Mouse (Mus musculus) brown adipose tissue, adult 24 weeks (tissue): ENCODE data around the gene Rdh7. TPM values are rescaled to one million over a fixed set of nuclear protein-coding genes. Genes with fewer than 3 reads are reported as not detected.
"Not testable (repeated sequence)": the region's sequence is repeated elsewhere in the genome, so short reads cannot be mapped to it uniquely, and the experiment has no call there.

Experiments used
- H3K27ac ChIP-seq: fragments of 200-500 bp; replicated peaks from 2 replicates; pipeline ENCODE4 v1.5.1; 2012; ENCODE audit warnings: low read depth, mild to moderate bottlenecking, low read length
- H3K4me1 ChIP-seq: fragments of 200-500 bp; 2 replicates; pipeline ENCODE4 v1.6.1; 2012; ENCODE audit warnings: low read length, mixed read lengths; ENCODE audit not compliant: control insufficient read depth, insufficient read depth, insufficient read length
- H3K4me3 ChIP-seq: fragments of 200-500 bp; 2 replicates; pipeline ENCODE4 v1.5.1; 2012; ENCODE audit warnings: low read depth, mild to moderate bottlenecking, low read length, moderate library complexity; ENCODE audit not compliant: insufficient read depth
- polyA plus RNA-seq: library from polyadenylated mRNA; stranded (reverse); fragments of >200 nt; gene quantifications from 2 replicates; pipeline ENCODE4 v1.2.4, GENCODE M21; 2012; ENCODE audit not compliant: missing spikeins, insufficient read depth, insufficient read length

Rdh7 gene
- 3.7 TPM in 1 of 2 replicates, not detected in the other for polyA plus RNA-seq

DNA sequence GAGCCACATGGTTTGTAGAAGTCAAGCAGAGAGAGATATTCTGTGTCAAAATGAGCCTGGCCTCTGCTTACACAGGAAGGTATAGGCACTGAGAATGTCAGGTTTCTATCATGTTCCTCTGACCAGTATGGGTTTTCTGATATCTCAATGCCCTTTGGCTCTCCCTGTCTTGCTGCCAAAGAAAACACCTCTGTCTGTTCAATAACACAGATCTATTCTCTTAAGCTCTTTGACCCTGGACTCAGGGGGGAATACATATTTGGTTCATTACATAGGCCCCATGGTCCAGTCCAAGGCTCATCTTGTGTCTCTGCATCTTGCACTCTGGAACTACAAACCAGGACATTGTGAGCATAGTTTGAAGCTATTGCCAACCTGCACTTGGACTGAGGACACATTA, at the start of gene Rdh7:
Gene Rdh7, minus strand, starts transcription at position 213 of the 400 bp plus-strand sequence.
- Histone ChIP-seq H3K4me3 (no peak within 1 kb of the TSS), H3K27ac (no peak within 1 kb of the TSS), H3K4me1 (no peaks in the 10 kb centered on the region)

DNA sequence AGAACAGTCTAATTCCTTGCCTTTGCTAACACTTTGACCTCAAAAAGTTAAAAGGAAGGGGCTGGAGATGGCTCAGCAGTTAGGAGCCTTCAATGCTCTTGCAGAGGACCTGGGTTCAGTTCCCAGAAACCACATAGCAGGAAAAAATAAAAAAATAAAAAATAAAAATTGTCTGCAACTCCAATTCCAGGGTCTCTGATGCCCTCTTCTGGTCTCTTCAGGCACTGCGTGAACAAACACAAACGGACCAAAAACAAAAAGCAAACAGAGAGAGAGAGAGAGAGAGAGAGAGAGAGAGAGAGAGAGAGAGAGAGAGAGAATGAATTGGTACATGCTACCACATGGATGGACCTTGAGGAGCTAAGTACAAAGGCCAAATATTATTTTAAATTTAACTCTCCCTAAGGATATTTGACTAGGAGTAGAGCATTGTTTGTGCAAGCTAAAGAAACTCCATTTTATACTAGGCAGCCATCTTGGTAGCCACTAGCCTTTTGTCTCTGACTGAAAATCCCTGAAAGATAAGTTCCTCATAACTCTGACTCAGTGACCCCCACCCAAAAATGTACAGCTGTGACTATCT, 48.9 kb upstream of the Rdh7 start:
- Histone ChIP-seq H3K4me1 (no peaks in the 10 kb centered on the region), H3K27ac (0 out of 2 replicates have a peak overlapping the region, but pooled peaks have one; percentile 15), H3K4me3 (peak overlapping the region; percentile 16; the same call in 1 of the 2 replicates)

DNA sequence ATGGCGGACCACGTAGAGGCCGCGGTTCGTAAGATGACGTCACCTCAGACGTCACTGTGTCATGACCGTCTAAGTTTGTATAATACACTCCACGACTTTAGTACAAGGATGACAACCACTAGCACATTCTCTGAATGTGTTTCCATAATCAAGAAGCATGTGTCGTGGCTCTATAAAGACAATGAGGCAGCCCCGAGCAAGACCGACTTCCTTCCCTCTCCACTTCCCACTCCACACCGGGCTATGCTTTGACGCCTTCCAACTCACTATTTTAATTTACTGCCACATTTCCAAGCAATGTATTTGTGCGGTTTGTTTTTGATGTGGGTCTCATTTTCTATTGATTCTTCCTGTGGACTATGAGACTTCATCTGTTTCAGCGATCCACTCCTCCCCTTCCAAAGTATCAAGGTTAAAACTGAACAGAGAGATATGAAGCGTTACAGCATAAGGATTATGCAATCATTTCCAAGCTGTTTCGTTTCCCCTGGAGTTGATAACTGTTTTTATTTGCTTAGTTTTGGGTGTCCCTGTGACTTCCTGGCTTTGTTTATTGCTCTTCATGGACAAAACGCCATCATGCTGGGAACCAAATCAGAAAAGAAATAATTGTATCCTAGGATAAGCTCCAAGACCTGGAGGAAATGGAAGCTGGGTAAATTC, 48.3 kb upstream of the Rdh7 start:
- Histone ChIP-seq H3K27ac (0 out of 2 replicates have a peak overlapping the region, but pooled peaks have one; percentile 15), H3K4me3 (peak overlapping the region; percentile 16; the same call in 1 of the 2 replicates), H3K4me1 (no peaks in the 10 kb centered on the region)

DNA sequence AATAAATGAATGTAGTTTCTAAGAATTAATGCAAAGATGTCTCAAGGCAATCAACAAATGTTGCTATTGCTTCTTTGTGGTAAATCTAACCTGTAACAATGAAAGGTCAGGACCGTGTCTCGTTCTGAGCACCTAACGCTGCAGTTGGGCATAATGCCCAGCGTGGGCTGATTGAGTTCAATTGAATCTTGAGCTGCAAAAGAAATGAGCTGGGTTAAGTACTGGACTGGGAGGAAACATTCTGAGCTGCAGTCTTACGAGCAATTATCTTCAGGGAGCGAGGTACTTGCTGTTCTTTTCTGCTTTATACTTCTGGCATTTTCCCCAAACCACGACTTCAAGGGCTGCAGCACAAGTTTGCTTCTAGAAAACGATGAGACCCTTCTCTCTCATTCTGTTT, 47.7 kb upstream of the Rdh7 start:
- Histone ChIP-seq H3K4me1 (no peaks in the 10 kb centered on the region), H3K4me3 (no peak overlapping the region), H3K27ac (no peak overlapping the region)

DNA sequence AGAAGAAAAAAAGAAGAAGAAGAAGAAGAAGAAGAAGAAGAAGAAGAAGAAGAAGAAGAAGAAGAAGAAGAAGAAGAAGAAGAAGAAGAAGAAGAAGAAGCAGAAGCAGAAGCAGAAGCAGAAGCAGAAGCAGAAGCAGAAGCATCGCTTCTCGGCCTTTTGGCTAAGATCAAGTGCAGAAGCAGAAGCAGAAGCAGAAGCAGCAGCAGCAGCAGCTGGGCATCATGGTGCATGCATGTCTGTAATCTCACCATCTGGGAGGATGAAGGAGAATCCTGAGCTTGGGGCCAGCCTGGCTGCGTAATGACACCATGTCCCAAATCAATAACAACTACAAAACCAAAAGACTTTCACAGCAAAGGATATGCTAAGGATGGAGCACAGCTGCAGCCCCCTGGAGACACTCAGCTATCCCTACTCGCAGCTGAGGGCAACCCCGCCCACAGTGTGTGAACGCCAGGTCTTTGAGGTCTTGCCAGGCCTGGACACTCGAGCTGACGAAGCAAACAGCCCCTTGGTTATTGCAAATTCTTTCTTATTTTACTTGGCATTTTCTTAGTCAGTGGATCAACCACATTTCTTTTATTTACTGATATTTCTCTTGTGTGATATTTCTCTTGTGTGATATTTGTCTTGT, 43.8 kb upstream of the Rdh7 start:
- no peak overlapping the region for H3K27ac ChIP-seq
- no peak overlapping the region for H3K4me3 ChIP-seq
- no peaks in the 10 kb centered on the region for H3K4me1 ChIP-seq

DNA sequence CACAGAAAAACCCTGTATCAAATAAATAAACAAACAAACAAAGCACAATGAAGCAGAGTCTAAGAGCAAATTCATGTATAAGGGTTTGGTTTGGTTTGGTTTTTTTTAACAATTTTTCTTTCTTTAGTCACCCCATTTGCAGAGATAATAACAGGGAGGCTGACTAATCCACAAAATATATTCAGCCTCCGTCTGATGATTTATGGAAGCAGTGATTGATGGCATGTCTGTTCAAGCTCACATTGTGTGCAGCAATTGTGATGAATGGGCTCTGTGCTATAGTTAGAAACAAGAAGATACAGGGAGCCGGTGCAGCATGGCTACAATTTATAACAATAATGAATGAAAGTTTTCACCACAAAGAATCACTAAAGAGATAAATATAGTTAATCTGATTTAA, 39.1 kb upstream of the Rdh7 start:
- H3K4me1 ChIP-seq = no peaks in the 10 kb centered on the region
- no peak overlapping the region for H3K27ac ChIP-seq

DNA sequence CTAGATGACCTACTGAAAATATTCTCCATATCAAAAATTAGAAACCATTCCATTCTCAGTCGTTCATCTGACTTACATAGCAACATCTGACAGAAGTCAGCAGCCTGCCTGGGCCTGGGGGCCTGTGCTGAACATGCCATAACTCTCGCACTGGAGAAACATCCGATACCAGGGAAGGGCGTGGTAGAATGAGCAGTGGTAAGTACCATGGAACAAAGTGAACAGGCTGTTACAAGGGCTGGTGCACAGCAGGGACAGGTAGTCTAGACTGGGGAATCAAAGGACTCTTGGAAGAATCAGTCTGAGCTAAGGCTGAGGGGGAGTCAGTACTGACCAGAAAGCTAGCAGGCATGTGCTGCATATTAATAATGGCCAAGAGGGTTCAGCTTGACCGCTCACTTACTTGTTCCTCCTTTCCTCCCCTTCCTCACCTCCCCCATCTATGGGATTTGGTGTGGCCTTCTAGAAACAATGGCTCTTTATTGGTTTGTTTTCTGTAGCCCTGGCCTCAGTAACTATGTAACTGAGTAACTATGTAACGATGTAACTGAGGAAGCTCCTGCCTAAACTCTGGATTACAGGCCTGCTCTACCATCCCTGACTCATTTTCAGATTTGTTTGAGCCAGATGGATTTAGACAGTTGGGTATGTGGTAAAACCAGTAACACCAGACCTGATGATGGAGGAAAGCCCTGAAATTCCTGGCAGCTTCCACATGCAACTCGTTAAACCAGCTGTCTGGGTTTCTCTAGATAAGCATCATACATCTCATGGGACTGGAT, 36.2 kb upstream of the Rdh7 start:
- no peak overlapping the region for H3K4me3 ChIP-seq

More for the DNA sequence above, 39.1 kb upstream of the Rdh7 start:
- H3K4me3 ChIP-seq = no peak overlapping the region

DNA sequence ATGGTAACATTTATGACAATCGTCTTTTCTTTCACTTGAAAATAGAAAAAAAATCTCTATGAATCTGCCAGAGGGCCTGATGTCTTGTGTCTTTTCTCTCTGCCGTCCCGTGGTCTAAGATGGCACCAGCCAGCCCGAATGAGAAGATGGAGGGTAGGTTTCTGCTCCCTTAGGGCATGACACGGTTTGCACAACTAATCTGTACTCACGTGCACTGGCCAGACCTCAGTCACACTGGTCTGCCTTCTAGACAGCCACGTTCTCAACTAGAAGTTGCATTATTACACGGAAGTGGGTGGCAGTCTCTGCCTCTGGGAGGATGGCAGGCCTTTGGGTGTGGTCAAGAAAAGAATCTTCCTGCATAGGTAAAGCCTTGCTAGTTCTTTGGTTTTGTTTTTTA, 34.4 kb upstream of the Rdh7 start:
- Histone ChIP-seq H3K27ac (no peak overlapping the region), H3K4me1 (no peaks in the 10 kb centered on the region), H3K4me3 (no peak overlapping the region)

More for the DNA sequence above, 36.2 kb upstream of the Rdh7 start:
- H3K27ac ChIP-seq = no peak overlapping the region
- H3K4me1 ChIP-seq = no peaks in the 10 kb centered on the region

DNA sequence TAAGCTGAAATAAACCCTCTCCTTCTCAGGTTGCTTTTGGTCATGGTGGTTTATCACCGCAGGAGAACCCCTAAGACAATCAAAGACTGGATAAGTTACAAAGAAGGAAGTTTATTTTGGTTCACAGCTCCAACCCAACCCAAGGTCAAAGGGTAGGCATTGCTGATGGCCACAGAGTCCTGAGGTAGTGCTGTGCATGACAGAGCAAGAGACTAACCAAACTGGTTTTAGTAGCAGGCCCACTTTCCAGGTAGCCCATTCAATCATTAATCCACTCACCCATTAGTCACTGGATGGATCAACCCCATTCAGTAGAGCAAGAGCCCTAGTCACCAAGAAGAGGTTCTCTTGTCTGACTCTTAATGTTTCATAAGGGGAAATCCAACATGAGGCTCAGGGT, 33.6 kb upstream of the Rdh7 start:
- H3K27ac ChIP-seq = no peak overlapping the region
- no peak overlapping the region for H3K4me3 ChIP-seq
- no peaks in the 10 kb centered on the region for H3K4me1 ChIP-seq

DNA sequence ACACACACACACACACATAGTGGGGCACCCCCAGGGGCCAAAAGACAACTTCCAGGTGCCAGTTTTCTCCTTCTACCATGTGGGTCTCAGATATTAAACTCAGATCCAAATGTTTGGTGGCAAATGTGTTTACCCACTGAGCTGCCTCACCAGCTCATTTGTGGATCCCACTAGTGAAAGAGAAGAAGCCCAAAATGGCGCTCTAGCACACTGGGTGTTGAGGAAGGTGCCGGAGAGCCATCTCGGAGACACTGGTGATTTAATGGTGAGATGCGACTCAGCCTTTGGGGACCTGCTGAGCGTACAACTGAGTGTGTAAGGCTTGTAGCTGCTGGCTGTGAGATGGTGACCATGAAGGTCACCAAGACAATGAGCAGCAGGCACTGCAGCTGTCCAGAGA, 29.0 kb upstream of the Rdh7 start:
- Histone ChIP-seq H3K27ac (no peak overlapping the region), H3K4me1 (no peaks in the 10 kb centered on the region), H3K4me3 (no peak overlapping the region)

DNA sequence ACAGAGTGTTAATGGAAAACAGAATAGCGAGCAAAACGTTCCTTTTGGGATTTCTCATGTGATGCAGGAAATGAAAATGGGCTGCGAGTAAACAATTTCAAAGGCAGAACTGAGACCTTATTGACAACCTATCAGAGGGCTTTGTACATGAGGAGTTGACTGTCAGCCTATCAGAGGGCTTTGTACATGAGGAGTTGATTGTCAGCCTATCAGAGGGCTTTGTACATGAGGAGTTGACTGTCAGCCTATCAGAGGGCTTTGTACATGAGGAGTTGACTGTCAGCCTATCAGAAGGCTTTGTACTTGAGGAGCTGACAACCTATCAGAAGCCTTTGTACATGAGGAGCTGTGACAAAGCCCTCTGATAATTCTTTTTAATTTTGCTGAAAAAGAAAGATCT, 28.6 kb upstream of the Rdh7 start:
- not testable (repeated sequence) for H3K4me3 ChIP-seq, H3K27ac ChIP-seq, H3K4me1 ChIP-seq

DNA sequence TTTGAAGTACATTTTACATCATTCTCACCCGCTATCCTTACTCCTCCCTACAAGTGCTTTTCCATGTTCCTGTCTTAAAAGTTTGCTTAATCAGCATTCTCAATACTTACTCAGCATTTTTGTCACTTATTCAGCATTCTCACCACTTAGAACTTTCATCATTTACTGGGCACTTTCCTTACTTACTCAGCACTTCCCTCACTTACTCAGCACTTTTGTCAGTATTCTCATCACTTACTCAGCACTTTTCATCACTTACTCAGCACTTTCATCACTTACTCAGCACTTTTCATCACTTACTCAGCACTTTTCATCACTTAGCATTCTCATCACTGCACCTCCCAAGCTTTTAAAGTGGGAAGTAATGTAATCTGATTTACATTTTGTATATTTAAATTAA, 27.0 kb upstream of the Rdh7 start:
- Histone ChIP-seq H3K4me1 (no peaks in the 10 kb centered on the region), H3K27ac (no peak overlapping the region), H3K4me3 (no peak overlapping the region)

DNA sequence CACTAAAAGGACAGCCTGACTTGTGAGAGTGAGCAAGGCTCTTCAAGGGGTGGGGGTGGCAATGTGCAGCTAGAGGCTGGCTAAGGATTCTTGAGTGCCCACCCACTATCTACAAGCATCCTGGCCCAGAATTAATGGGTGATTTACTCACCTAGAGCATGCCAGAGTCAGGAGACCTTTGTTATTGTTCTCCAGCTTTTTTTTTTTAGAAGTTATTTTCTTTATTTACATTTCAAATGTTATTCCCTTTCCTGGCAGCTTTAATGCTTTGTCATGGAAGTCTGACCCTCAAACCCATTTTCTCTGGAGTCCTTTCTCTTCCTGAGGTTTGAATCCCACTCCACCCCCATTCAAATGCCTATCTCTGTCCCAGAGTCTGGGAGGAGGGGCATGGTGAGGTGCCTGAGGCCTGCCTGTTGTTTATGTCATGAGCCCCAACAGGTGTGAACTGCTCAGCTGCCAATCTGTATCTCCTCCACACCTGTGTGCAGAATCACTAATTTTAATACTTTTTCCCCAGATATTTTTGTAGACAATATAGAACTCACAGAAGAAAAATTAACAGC, 18.9 kb upstream of the Rdh7 start:
- Histone ChIP-seq H3K4me3 (no peak overlapping the region), H3K27ac (no peak overlapping the region), H3K4me1 (no peaks in the 10 kb centered on the region)

DNA sequence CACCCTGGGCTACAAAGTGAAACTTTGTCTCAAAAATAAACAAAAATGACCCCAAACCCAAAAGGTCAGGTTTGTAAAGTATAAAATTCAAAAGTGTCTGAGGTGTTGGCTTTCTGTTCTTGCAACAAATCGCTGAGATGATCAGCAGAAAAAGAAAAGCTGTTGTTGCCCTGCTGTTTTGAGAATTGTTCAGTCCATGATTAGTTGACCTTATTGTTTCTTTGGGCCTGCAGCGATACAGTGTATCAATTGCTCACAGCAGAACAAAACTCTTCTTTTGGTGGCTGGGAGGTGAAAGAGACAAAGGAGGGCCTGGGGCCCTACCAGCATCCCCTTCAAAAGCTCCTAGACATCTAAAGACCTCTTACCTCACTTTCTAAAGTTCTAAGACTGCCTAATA, 17.5 kb upstream of the Rdh7 start:
- Histone ChIP-seq H3K4me3 (no peak overlapping the region), H3K4me1 (no peaks in the 10 kb centered on the region), H3K27ac (no peak overlapping the region)
